Mouse (Mus musculus) liver, postnatal 0 days (tissue): ENCODE data around the gene Btbd19. TPM values are rescaled to one million over a fixed set of nuclear protein-coding genes. Genes with fewer than 3 reads are reported as not detected.

Experiments
- ATAC-seq: fragments of 200-750 bp; cut with Nextera tagmentation; 2 replicates; pipeline ENCODE4 v1.8.0; 2017; ENCODE audit warnings: mild to moderate bottlenecking, moderate library complexity
- DNase-seq: peaks from one replicate; pipeline ENCODE4 v3.0.0-alpha.2; 2016
- H3K27ac ChIP-seq: fragments of 300-500 bp; sonication (generic); 2 replicates; pipeline ENCODE4 v1.5.1; 2014; ENCODE audit warnings: antibody characterized with exemption, moderate library complexity, mild to moderate bottlenecking, low read depth
- H3K27me3 ChIP-seq: fragments of 300-500 bp; sonication (generic); 2 replicates; pipeline ENCODE4 v1.6.1; 2014; ENCODE audit warnings: low read length, control low read depth, mixed read lengths; ENCODE audit not compliant: insufficient read depth
- H3K36me3 ChIP-seq: fragments of 300-500 bp; sonication (generic); replicated peaks from 2 replicates; pipeline ENCODE4 v1.6.1; 2014; ENCODE audit warnings: mild to moderate bottlenecking, control low read depth, low read length, moderate library complexity, mixed read lengths; ENCODE audit not compliant: insufficient read depth
- H3K4me1 ChIP-seq: fragments of 300-500 bp; sonication (generic); 2 replicates; pipeline ENCODE4 v1.6.1; 2014; ENCODE audit warnings: antibody characterized with exemption, mild to moderate bottlenecking, control low read depth; ENCODE audit not compliant: insufficient read depth
- H3K4me2 ChIP-seq: fragments of 300-500 bp; sonication (generic); 2 replicates; pipeline ENCODE4 v1.6.1; 2014; ENCODE audit warnings: low read depth, mild to moderate bottlenecking, low read length, moderate library complexity, mixed read lengths
- H3K4me3 ChIP-seq: fragments of 300-500 bp; sonication (generic); 2 replicates; pipeline ENCODE4 v1.5.1; 2014; ENCODE audit warnings: low read depth, low read length
- H3K9ac ChIP-seq: fragments of 300-500 bp; sonication (generic); replicated peaks from 2 replicates; pipeline ENCODE4 v1.6.1; 2014; ENCODE audit warnings: mild to moderate bottlenecking, moderate library complexity
- H3K9me3 ChIP-seq: fragments of 300-500 bp; sonication (generic); 2 replicates; pipeline ENCODE4 v1.6.1; 2016; ENCODE audit warnings: mild to moderate bottlenecking, control low read depth, low read length, mixed read lengths
- CTCF ChIP-seq: sonication (generic); IDR thresholded peaks from 2 replicates; pipeline ENCODE4 v1.5.1; 2016; ENCODE audit warnings: antibody characterized with exemption, low read depth
- EP300 ChIP-seq: IDR thresholded peaks from 2 replicates; pipeline ENCODE4 v1.6.1; 2016; ENCODE audit warnings: antibody characterized with exemption, low read depth, mild to moderate bottlenecking
- WGBS: fragments of 180-500 bp; shearing (Covaris S2); extraction: QIAGEN DNeasy Blood & Tissue Kit; methylation state at CpG from one replicate; pipeline ENCODE4 v1.1.7; 2014; ENCODE audit not compliant: insufficient replicate concordance; 5-methylcytosine and 5-hydroxymethylcytosine counted together
- polyA plus RNA-seq: library from polyadenylated mRNA; unstranded; fragments of >200 nt; fragmentation: Nextera tagmentation; extraction: Ambion mirVana; gene quantifications from 2 replicates; pipeline ENCODE4 v1.2.1, GENCODE M21; 2015

The Btbd19 gene
- 2.3 and 2.5 TPM in 2 replicates for polyA plus RNA-seq

DNA sequence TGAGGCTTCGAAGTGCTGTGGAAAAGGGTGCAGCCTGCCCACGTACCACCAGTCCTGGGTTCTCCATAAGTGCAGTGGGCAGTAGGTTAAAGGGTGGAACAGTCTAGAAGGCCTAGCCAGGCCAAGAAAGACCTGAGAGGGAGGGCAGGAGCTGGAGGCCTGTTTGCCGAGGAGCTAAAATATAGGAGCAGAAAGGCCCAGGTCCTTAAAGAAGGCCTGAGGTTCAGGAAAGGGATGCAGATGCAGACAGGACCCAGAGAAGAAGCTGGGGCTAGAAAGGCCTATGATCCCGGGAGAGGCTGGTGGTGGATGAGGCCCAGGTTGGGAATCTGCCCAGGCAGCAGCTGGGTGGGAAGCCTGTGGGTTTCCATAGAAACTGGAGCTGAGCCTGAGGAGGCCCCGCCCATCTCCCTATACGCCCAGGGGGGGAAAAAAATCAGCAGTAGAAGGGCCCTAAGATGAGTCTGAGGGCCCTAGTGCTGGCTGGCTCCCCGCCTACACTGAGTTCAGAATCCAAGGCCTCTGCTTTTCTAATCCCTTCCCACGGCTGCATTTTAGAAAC, at the start of gene Btbd19:
Gene Btbd19 (minus strand): TSS at position 378 of the 562 bp plus-strand sequence.
- no peaks in the 10 kb centered on the region for H3K27me3 ChIP-seq
- DNase-seq (peak; percentile 41), ATAC-seq (peak; percentile 5; the same call in 1 of the 2 replicates)
- 0 out of 2 replicates have a peak within 1 kb of the TSS, but pooled peaks have one; percentile 24 for H3K9ac ChIP-seq
- no peaks in the 10 kb centered on the region for H3K9me3 ChIP-seq
- peaks cover 40% of the 10 kb centered on the region for H3K4me1 ChIP-seq
- H3K27ac ChIP-seq = peak within 1 kb of the TSS; percentile 89
- H3K4me3 ChIP-seq = 0 out of 2 replicates have a peak within 1 kb of the TSS, but pooled peaks have one; percentile 9
- TF ChIP-seq CTCF = no peak
- TF ChIP-seq EP300 = no peak
- H3K36me3 ChIP-seq = peaks cover 19% of the 10 kb centered on the region
- peak within 1 kb of the TSS; percentile 47 for H3K4me2 ChIP-seq
- 36% methylated on average over 8 of the region's 8 CpGs for WGBS

- no peak overlapping the region for H3K4me3 ChIP-seq
- ATAC-seq = peak; percentile 54; the same call in 1 of the 2 replicates
- no peak overlapping the region for H3K4me2 ChIP-seq
- no peaks in the 10 kb centered on the region for H3K27me3 ChIP-seq
- H3K4me1 ChIP-seq = no peaks in the 10 kb centered on the region
- TF ChIP-seq CTCF (no peak), EP300 (no peak)
- DNase-seq = no peak
- no peak overlapping the region for H3K27ac ChIP-seq
- peaks cover 76% of the 10 kb centered on the region for H3K36me3 ChIP-seq
- 71% methylated on average over 5 of the region's 5 CpGs for WGBS
- H3K9ac ChIP-seq = no peak overlapping the region
- no peaks in the 10 kb centered on the region for H3K9me3 ChIP-seq
Observed at GRCm38 (mm10) chr4:117169936-117170335, 44.4 kb upstream of the Btbd19 start.

DNA sequence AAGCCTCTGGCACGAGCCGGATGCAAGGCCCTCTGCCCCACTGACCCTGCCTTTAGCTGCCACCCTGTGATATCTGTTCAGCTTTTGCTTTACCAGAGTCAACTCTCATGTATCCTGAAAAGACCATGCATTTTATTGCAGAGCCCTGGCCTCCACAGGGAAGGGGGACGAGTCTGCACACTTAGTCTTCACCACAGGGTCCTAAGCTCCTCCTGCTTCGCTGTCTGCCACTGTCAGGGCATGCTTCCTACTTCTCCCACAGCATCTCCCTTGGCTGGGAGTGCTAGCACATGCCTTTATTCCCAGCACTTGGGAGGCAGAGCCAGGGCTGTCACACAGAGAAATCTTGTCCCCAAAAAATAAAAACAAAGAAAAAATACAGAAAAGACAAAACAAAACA, 35.7 kb upstream of the Btbd19 start:
- 81% methylated on average over 4 of the region's 4 CpGs for WGBS
- H3K4me3 ChIP-seq = no peak overlapping the region
- H3K9me3 ChIP-seq = no peaks in the 10 kb centered on the region
- no peak overlapping the region for H3K9ac ChIP-seq
- no peak for TF ChIP-seq EP300
- no peak for TF ChIP-seq CTCF
- DNase-seq = no peak
- H3K4me1 ChIP-seq = no peaks in the 10 kb centered on the region
- H3K4me2 ChIP-seq = no peak overlapping the region
- H3K27ac ChIP-seq = no peak overlapping the region
- no peaks in the 10 kb centered on the region for H3K27me3 ChIP-seq
- peaks cover 46% of the 10 kb centered on the region for H3K36me3 ChIP-seq
- no peak for ATAC-seq

GRCm38 (mm10) chr4:117159666-117160065, 34.1 kb upstream of the Btbd19 start:
- Histone ChIP-seq H3K27ac (no peak overlapping the region), H3K4me2 (no peak overlapping the region), H3K4me1 (no peaks in the 10 kb centered on the region), H3K4me3 (no peak overlapping the region), H3K27me3 (no peaks in the 10 kb centered on the region), H3K36me3 (peaks cover 31% of the 10 kb centered on the region), H3K9ac (no peak overlapping the region), H3K9me3 (no peaks in the 10 kb centered on the region)
- WGBS = 85% methylated on average over 10 of the region's 10 CpGs
- ATAC-seq = no peak
- TF ChIP-seq CTCF (no peak), EP300 (no peak)
- no peak for DNase-seq

GRCm38 (mm10) chr4:117156372-117156771, 30.8 kb upstream of the Btbd19 start:
- Histone ChIP-seq H3K27me3 (no peaks in the 10 kb centered on the region), H3K4me2 (peak overlapping the region; percentile 91), H3K9me3 (no peaks in the 10 kb centered on the region), H3K27ac (peak overlapping the region; percentile 84), H3K4me3 (peak overlapping the region; percentile 74), H3K36me3 (peaks cover 40% of the 10 kb centered on the region), H3K4me1 (peaks cover 10% of the 10 kb centered on the region; the same call in 1 of the 2 replicates), H3K9ac (peak overlapping the region; percentile 95)
- no peak for DNase-seq
- TF ChIP-seq CTCF = no peak
- no peak for TF ChIP-seq EP300
- WGBS = 24% methylated on average over 6 of the region's 6 CpGs
- ATAC-seq = no peak

GRCm38 (mm10) chr4:117155792-117156355, 30.3 kb upstream of the Btbd19 start, which contains the start of gene Rps8:
TSS of gene Rps8 (minus strand) at chr4:117156243.
- ATAC-seq = peak; percentile 90
- no peak for TF ChIP-seq EP300
- TF ChIP-seq CTCF = no peak
- peak within 1 kb of the TSS; percentile 84 for H3K27ac ChIP-seq
- DNase-seq = peak; percentile 88
- no peaks in the 10 kb centered on the region for H3K27me3 ChIP-seq
- peak within 1 kb of the TSS; percentile 91 for H3K4me2 ChIP-seq
- H3K9me3 ChIP-seq = no peaks in the 10 kb centered on the region
- peaks cover 40% of the 10 kb centered on the region for H3K36me3 ChIP-seq
- peak within 1 kb of the TSS; percentile 74 for H3K4me3 ChIP-seq
- peaks cover 10% of the 10 kb centered on the region; the same call in 1 of the 2 replicates for H3K4me1 ChIP-seq
- peak within 1 kb of the TSS; percentile 95 for H3K9ac ChIP-seq
- WGBS = 0% methylated on average over 40 of the region's 52 CpGs
